In the genomic region with DNA sequence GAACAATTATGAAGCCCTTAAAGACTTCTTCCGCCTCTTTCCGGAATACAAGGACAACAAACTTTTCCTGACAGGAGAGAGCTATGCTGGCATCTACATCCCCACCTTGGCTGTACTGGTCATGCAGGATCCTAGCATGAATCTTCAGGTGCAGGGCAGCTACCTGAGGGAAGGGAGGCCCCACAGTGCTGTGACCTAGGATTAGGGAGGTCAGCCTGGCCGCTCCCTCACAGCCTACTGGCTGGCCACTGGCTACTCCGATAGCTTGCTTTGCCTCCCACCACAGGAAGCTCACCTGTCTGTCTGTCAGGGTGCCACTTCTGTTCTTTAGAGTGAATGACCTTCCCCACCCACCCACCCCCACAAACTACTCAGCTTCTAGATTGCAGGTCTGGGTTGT, we compare ENCODE assay signal across 11 mouse cellular contexts. TPM values are rescaled to one million over a fixed set of nuclear protein-coding genes. Genes with fewer than 3 reads are reported as not detected.
DNase-seq lines count a peak whose midpoint lies in the region; ATAC-seq and TF ChIP-seq lines count a peak whose summit lies in the region.
"Had no signal": no experiment of that assay in that cellular context is flagged by ENCODE, and none has a peak within 500 bp of the region (broad histone marks: within the 10 kb centered on the region; RNA-seq: fewer than 3 reads in every experiment).

No protein-coding gene starts in this region.

- peak overlapping the region; percentile 97; the same call in 1 of the 2 replicates for H3K4me2 ChIP-seq in heart, embryonic 16.5 days (ENCODE audit: low read depth, low read length)
- H3K4me2 ChIP-seq in stomach, embryonic 15.5 days = no peak overlapping the region
- H3K4me2 ChIP-seq in stomach, postnatal 0 days (replicated peaks; ENCODE audit: low read depth) = no peak overlapping the region
- H3K4me2 ChIP-seq in liver, embryonic 11.5 days = peak overlapping the region; percentile 100

- TF ChIP-seq EP300 in stomach, postnatal 0 days (optimal IDR thresholded peaks at IDR 0.05) = no peak

- H3K9ac ChIP-seq in heart, embryonic 16.5 days (ENCODE audit: low read length) = 0 out of 2 replicates have a peak overlapping the region, but pooled peaks have one; percentile 89
- no peak overlapping the region for H3K9ac ChIP-seq in stomach, embryonic 15.5 days
- no peak overlapping the region for H3K9ac ChIP-seq in stomach, postnatal 0 days (ENCODE audit: low read length)
- H3K9ac ChIP-seq in liver, embryonic 11.5 days (ENCODE audit: low read depth, low read length) = no peak overlapping the region

- intact Hi-C loops in heart, postnatal 14 days (cut with DNase I) = loop anchor here (2.0 kb wide), 1 partner anchor 22 kb away; the partner anchor contains the start of gene Pltp
- intact Hi-C loops in left cerebral cortex, postnatal 36 days (cut with DNase I) = loop anchor here (2.0 kb wide), 1 partner anchor 44 kb away; the partner anchor contains the start of gene Pcif1

- H3K27ac ChIP-seq in heart, embryonic 16.5 days (ENCODE audit: low read length) = no peak overlapping the region
- H3K27ac ChIP-seq in stomach, embryonic 15.5 days = no peak overlapping the region
- H3K27ac ChIP-seq in stomach, postnatal 0 days (replicated peaks) = no peak overlapping the region
- no peak overlapping the region for H3K27ac ChIP-seq in liver, embryonic 11.5 days (ENCODE audit: low read depth, low read length)

- peaks cover 38% of the 10 kb centered on the region for H3K36me3 ChIP-seq in heart, embryonic 16.5 days (ENCODE audit: control insufficient read depth, insufficient read depth)
- H3K36me3 ChIP-seq in stomach, embryonic 15.5 days = peaks cover 19% of the 10 kb centered on the region; the same call in 1 of the 2 replicates
- peaks cover 9% of the 10 kb centered on the region for H3K36me3 ChIP-seq in stomach, postnatal 0 days (ENCODE audit: control insufficient read depth, insufficient read depth, low read length)
- peaks cover 15% of the 10 kb centered on the region; the same call in 1 of the 2 replicates for H3K36me3 ChIP-seq in liver, embryonic 11.5 days (ENCODE audit: control insufficient read depth, insufficient read depth, low read length)

- TF ChIP-seq CTCF in stomach, postnatal 0 days (IDR thresholded peaks at IDR 0.05; ENCODE audit: low read depth) = no peak

- 90% methylated on average over 4 of the region's 4 CpGs for WGBS in heart, embryonic 16.5 days
- WGBS in stomach, embryonic 15.5 days = 87% methylated on average over 4 of the region's 4 CpGs
- WGBS in stomach, postnatal 0 days = 94% methylated on average over 4 of the region's 4 CpGs
- WGBS in liver, embryonic 11.5 days = 95% methylated on average over 4 of the region's 4 CpGs

- DNase-seq in heart, postnatal 14 days = no peak
- DNase-seq in stomach, postnatal 0 days (ENCODE audit: low spot score) = no peak
- DNase-seq in liver, embryonic 11.5 days (ENCODE audit: low spot score) = no peak
- DNase-seq in left cerebral cortex, postnatal 36 days (ENCODE audit: low spot score in 2 of 2) = no peak
- DNase-seq in right cerebral cortex, adult 18-20 months = no peak
- DNase-seq: cerebellum, postnatal 36 days had no signal

- peaks cover 15% of the 10 kb centered on the region for H3K4me1 ChIP-seq in heart, embryonic 16.5 days (ENCODE audit: control insufficient read depth, insufficient read depth, low read length)
- H3K4me1 ChIP-seq in stomach, embryonic 15.5 days = peaks cover 17% of the 10 kb centered on the region
- peaks cover 2% of the 10 kb centered on the region; the same call in 1 of the 2 replicates for H3K4me1 ChIP-seq in stomach, postnatal 0 days (replicated peaks; ENCODE audit: control insufficient read depth, insufficient read depth)
- peaks cover 10% of the 10 kb centered on the region for H3K4me1 ChIP-seq in liver, embryonic 11.5 days (replicated peaks; ENCODE audit: control insufficient read depth, insufficient read depth, low read length)

- no peaks in the 10 kb centered on the region for H3K27me3 ChIP-seq in heart, embryonic 16.5 days (ENCODE audit: control insufficient read depth, insufficient read depth, low read length)
- H3K27me3 ChIP-seq in stomach, embryonic 15.5 days (replicated peaks) = no peaks in the 10 kb centered on the region
- H3K27me3 ChIP-seq in stomach, postnatal 0 days (ENCODE audit: control insufficient read depth, insufficient read depth, low read length) = no peaks in the 10 kb centered on the region
- no peaks in the 10 kb centered on the region for H3K27me3 ChIP-seq in liver, embryonic 11.5 days (replicated peaks; ENCODE audit: control insufficient read depth, insufficient read depth, low read length)

- no peaks in the 10 kb centered on the region for H3K9me3 ChIP-seq in heart, embryonic 16.5 days (replicated peaks; ENCODE audit: control insufficient read depth, low read length)
- no peaks in the 10 kb centered on the region for H3K9me3 ChIP-seq in stomach, embryonic 15.5 days
- no peaks in the 10 kb centered on the region for H3K9me3 ChIP-seq in stomach, postnatal 0 days (ENCODE audit: control insufficient read depth, low read length)
- no peaks in the 10 kb centered on the region for H3K9me3 ChIP-seq in liver, embryonic 11.5 days (ENCODE audit: control insufficient read depth, low read length)

- H3K4me3 ChIP-seq in heart, embryonic 16.5 days (ENCODE audit: low read length) = peak overlapping the region; percentile 75; the same call in 1 of the 2 replicates
- peak overlapping the region; percentile 63; the same call in 1 of the 2 replicates for H3K4me3 ChIP-seq in stomach, embryonic 15.5 days (replicated peaks)
- no peak overlapping the region for H3K4me3 ChIP-seq in stomach, postnatal 0 days (ENCODE audit: low read depth, low read length)
- peak overlapping the region; percentile 77; the same call in 1 of the 2 replicates for H3K4me3 ChIP-seq in liver, embryonic 11.5 days (ENCODE audit: low read depth, low read length)

- no peak for ATAC-seq in heart, embryonic 16.5 days (replicated peaks; ENCODE audit: extremely low read depth, insufficient read depth, low FRiP score)
- no peak for ATAC-seq in stomach, embryonic 15.5 days (ENCODE audit: insufficient read depth, low FRiP score, low read depth)
- no peak for ATAC-seq in stomach, postnatal 0 days (ENCODE audit: low FRiP score, low TSS enrichment)
- no peak for ATAC-seq in liver, embryonic 11.5 days (replicated peaks; ENCODE audit: low FRiP score)

RNA-seq across cellular contexts. Expression of gene Neurl2, which starts 1.9 kb away (rescaled TPM):
- polyA plus RNA-seq in heart, embryonic 16.5 days (2015; fragmentation: Nextera tagmentation; extraction: Ambion mirVana) = 50.6 and 52.8 TPM in 2 replicates
- total RNA-seq in heart, postnatal 14 days (2021) = 10 to 100 TPM; 34.6 to 34.7 TPM
- polyA plus RNA-seq in stomach, embryonic 15.5 days (2015; fragmentation: Nextera tagmentation; extraction: Ambion mirVana) = 6.2 and 6.9 TPM in 2 replicates
- polyA plus RNA-seq in stomach, postnatal 0 days (2015; fragmentation: Nextera tagmentation; extraction: Ambion mirVana) = 4.6 and 5.3 TPM in 2 replicates
- polyA plus RNA-seq in liver, embryonic 11.5 days (2014; fragmentation: Nextera tagmentation; extraction: Ambion mirVana) = 3.9 and 4.9 TPM in 2 replicates
- 1 to 10 TPM; 3.8 to 5.3 TPM for total RNA-seq in left cerebral cortex, postnatal 36 days (2021)

RNA-seq across cellular contexts. Expression of gene Ctsa, which starts 2.5 kb away (rescaled TPM):
- polyA plus RNA-seq in heart, embryonic 16.5 days (2015; fragmentation: Nextera tagmentation; extraction: Ambion mirVana) = 173 and 184 TPM in 2 replicates
- 100 to 1,000 TPM in 1 of 2 experiments, 10 to 100 TPM in 1; 97.7 to 103 TPM for total RNA-seq in heart, postnatal 14 days (2021)
- polyA plus RNA-seq in stomach, embryonic 15.5 days (2015; fragmentation: Nextera tagmentation; extraction: Ambion mirVana) = 132 and 159 TPM in 2 replicates
- 107 and 114 TPM in 2 replicates for polyA plus RNA-seq in stomach, postnatal 0 days (2015; fragmentation: Nextera tagmentation; extraction: Ambion mirVana)
- polyA plus RNA-seq in liver, embryonic 11.5 days (2014; fragmentation: Nextera tagmentation; extraction: Ambion mirVana) = 97.2 and 103 TPM in 2 replicates
- total RNA-seq in left cerebral cortex, postnatal 36 days (2021) = 100 to 1,000 TPM; 104 to 105 TPM

RNA-seq across cellular contexts. Expression of gene Spata25, which starts 6.8 kb away (rescaled TPM):
- 0.42 TPM in 1 of 2 replicates, not detected in the other for polyA plus RNA-seq in heart, embryonic 16.5 days (2015; fragmentation: Nextera tagmentation; extraction: Ambion mirVana)
- total RNA-seq in heart, postnatal 14 days (2021) = 1 to 10 TPM in 1 of 2 experiments, under 1 TPM in 1; 0.86 to 1.0 TPM
- not detected in 2 replicates for polyA plus RNA-seq in stomach, embryonic 15.5 days (2015; fragmentation: Nextera tagmentation; extraction: Ambion mirVana)
- not detected in 2 replicates for polyA plus RNA-seq in stomach, postnatal 0 days (2015; fragmentation: Nextera tagmentation; extraction: Ambion mirVana)
- not detected in 2 replicates for polyA plus RNA-seq in liver, embryonic 11.5 days (2014; fragmentation: Nextera tagmentation; extraction: Ambion mirVana)
- 1 to 10 TPM in 1 of 2 experiments, not detected in 1; 1.7 TPM for total RNA-seq in left cerebral cortex, postnatal 36 days (2021)
- total RNA-seq: adrenal gland, adult 18-20 months; left cerebral cortex, postnatal 25 days had no signal
- polyA plus RNA-seq: intestine, embryonic 14.5 days had no signal

RNA-seq across cellular contexts. Expression of gene Zswim1, which starts 12.7 kb away (rescaled TPM):
- 10.6 and 12.1 TPM in 2 replicates for polyA plus RNA-seq in heart, embryonic 16.5 days (2015; fragmentation: Nextera tagmentation; extraction: Ambion mirVana)
- total RNA-seq in heart, postnatal 14 days (2021) = 1 to 10 TPM; 3.7 to 5.0 TPM
- polyA plus RNA-seq in stomach, embryonic 15.5 days (2015; fragmentation: Nextera tagmentation; extraction: Ambion mirVana) = 13.1 and 13.5 TPM in 2 replicates
- polyA plus RNA-seq in stomach, postnatal 0 days (2015; fragmentation: Nextera tagmentation; extraction: Ambion mirVana) = 10.1 and 11.4 TPM in 2 replicates
- 13.7 and 15.6 TPM in 2 replicates for polyA plus RNA-seq in liver, embryonic 11.5 days (2014; fragmentation: Nextera tagmentation; extraction: Ambion mirVana)
- 10 to 100 TPM; 22.0 to 22.8 TPM for total RNA-seq in left cerebral cortex, postnatal 36 days (2021)

RNA-seq across cellular contexts. Expression of gene Pltp, which starts 22.3 kb away (rescaled TPM):
- polyA plus RNA-seq in heart, embryonic 16.5 days (2015; fragmentation: Nextera tagmentation; extraction: Ambion mirVana) = 52.0 and 67.2 TPM in 2 replicates
- 10 to 100 TPM; 43.7 to 58.5 TPM for total RNA-seq in heart, postnatal 14 days (2021)
- polyA plus RNA-seq in stomach, embryonic 15.5 days (2015; fragmentation: Nextera tagmentation; extraction: Ambion mirVana) = 43.9 and 48.5 TPM in 2 replicates
- 42.7 and 44.2 TPM in 2 replicates for polyA plus RNA-seq in stomach, postnatal 0 days (2015; fragmentation: Nextera tagmentation; extraction: Ambion mirVana)
- 9.9 and 10.7 TPM in 2 replicates for polyA plus RNA-seq in liver, embryonic 11.5 days (2014; fragmentation: Nextera tagmentation; extraction: Ambion mirVana)
- 10 to 100 TPM; 81.9 to 86.4 TPM for total RNA-seq in left cerebral cortex, postnatal 36 days (2021)

Comparison
In these comparisons a context has a peak if more than half of its experiments do, and no peak if none do; other contexts are left out.
1. H3K4me2 ChIP-seq: peak in heart, embryonic 16.5 days (single experiment) and liver, embryonic 11.5 days (single experiment); none in stomach, embryonic 15.5 days (single experiment) and stomach, postnatal 0 days (single experiment).